Mouse (Mus musculus) ovary, adult 2 months (tissue): ENCODE data around the gene Slc27a2. TPM values are rescaled to one million over a fixed set of nuclear protein-coding genes. Genes with fewer than 3 reads are reported as not detected.

ENCODE experiments used
- polyA plus RNA-seq: library from polyadenylated mRNA; depleted of rRNA; stranded (reverse); fragments of >200 nt; gene quantifications from 2 replicates; pipeline ENCODE4 v1.2.3, GENCODE M21; 2012; rRNA removed

Gene Slc27a2
- 5.1 and 7.7 TPM in 2 replicates for polyA plus RNA-seq

GRCm38 (mm10) chr2:126552357-126553290 lies at the start of gene Slc27a2:
Gene Slc27a2 (plus strand): TSS chr2:126552407.

GRCm38 (mm10) chr2:126619249-126619704 lies 67.1 kb downstream of the Slc27a2 start, which contains the start of gene Hdc:
Gene Hdc (minus strand): TSS chr2:126619299.

Other genes starting within 250 kb of the Slc27a2 start
- gene Atp8b4, start 51.7 kb upstream of the Slc27a2 start, polyA plus RNA-seq, result 0.21 and 0.24 TPM in 2 replicates
- 121 and 148 TPM in 2 replicates for gene Hdc, start 66.9 kb downstream of the Slc27a2 start, polyA plus RNA-seq
- gene Gabpb1, start 123.9 kb downstream of the Slc27a2 start, polyA plus RNA-seq, result 9.0 and 10.3 TPM in 2 replicates
- 17.5 and 19.5 TPM in 2 replicates for gene Usp8, start 154.9 kb downstream of the Slc27a2 start, polyA plus RNA-seq
- 1.6 and 1.9 TPM in 2 replicates for gene Usp50, start 231.1 kb downstream of the Slc27a2 start, polyA plus RNA-seq